Mouse (Mus musculus) forebrain, postnatal 0 days (tissue): ENCODE measurements around the gene Mier2. TPM values are rescaled to one million over a fixed set of nuclear protein-coding genes. Genes with fewer than 3 reads are reported as not detected.
A peak's percentile ranks its signal among the peaks of the same experiment; 100 is the strongest.

Experiments
- ATAC-seq: fragments of 200-750 bp; cut with Nextera tagmentation; 2 replicates; pipeline ENCODE4 v1.8.0; 2017; ENCODE audit warnings: mild to moderate bottlenecking, moderate library complexity
- DNase-seq: peaks from one replicate; pipeline ENCODE4 v3.0.0-alpha.2; 2015
- H3K27ac ChIP-seq: fragments of 300-500 bp; sonication (generic); 2 replicates; pipeline ENCODE4 v1.5.1; 2014; ENCODE audit warnings: low read depth, mild to moderate bottlenecking, antibody characterized with exemption, low read length, moderate library complexity, mixed read lengths
- H3K27me3 ChIP-seq: fragments of 300-500 bp; sonication (generic); 2 replicates; pipeline ENCODE4 v1.6.1; 2014; ENCODE audit warnings: mild to moderate bottlenecking, low read length, mixed read lengths; ENCODE audit not compliant: insufficient read depth
- H3K36me3 ChIP-seq: fragments of 300-500 bp; sonication (generic); 2 replicates; pipeline ENCODE4 v1.6.1; 2014; ENCODE audit warnings: mild to moderate bottlenecking, moderate library complexity; ENCODE audit not compliant: insufficient read depth
- H3K4me1 ChIP-seq: fragments of 300-500 bp; sonication (generic); 2 replicates; pipeline ENCODE4 v1.6.1; 2014; ENCODE audit warnings: antibody characterized with exemption; ENCODE audit not compliant: insufficient read depth
- H3K4me2 ChIP-seq: fragments of 300-500 bp; sonication (generic); 2 replicates; pipeline ENCODE4 v1.6.1; 2014; ENCODE audit warnings: low read depth, mild to moderate bottlenecking, moderate library complexity
- H3K4me3 ChIP-seq: fragments of 300-500 bp; sonication (generic); 2 replicates; pipeline ENCODE4 v1.5.1; 2014; ENCODE audit warnings: low read depth, low read length, mixed read lengths
- H3K9ac ChIP-seq: fragments of 300-500 bp; sonication (generic); 2 replicates; pipeline ENCODE4 v1.6.1; 2014; ENCODE audit warnings: mild to moderate bottlenecking
- H3K9me3 ChIP-seq: fragments of 300-500 bp; sonication (generic); 2 replicates; pipeline ENCODE4 v1.6.1; 2016; ENCODE audit warnings: low read length
- CTCF ChIP-seq: sonication (generic); IDR thresholded peaks from 2 replicates; pipeline ENCODE4 v1.5.1; 2016; ENCODE audit warnings: antibody characterized with exemption, control low read depth, low read depth
- WGBS: fragments of 180-500 bp; shearing (Covaris S2); extraction: QIAGEN DNeasy Blood & Tissue Kit; methylation state at CpG from one replicate; pipeline ENCODE4 v1.1.7; 2014; 5-methylcytosine and 5-hydroxymethylcytosine counted together
- polyA plus RNA-seq: library from polyadenylated mRNA; unstranded; fragments of >200 nt; fragmentation: Nextera tagmentation; extraction: Ambion mirVana; gene quantifications from 2 replicates; pipeline ENCODE4 v1.2.1, GENCODE M21; 2015
- total RNA-seq: library from RNA; depleted of rRNA; stranded (reverse); fragments of >200 nt; gene quantifications from 2 replicates; pipeline ENCODE4 v1.2.3, GENCODE M21; 2014; rRNA removed

The Mier2 gene
- 70.0 and 73.0 TPM in 2 replicates for total RNA-seq
- 37.5 and 38.6 TPM in 2 replicates for polyA plus RNA-seq

- H3K9ac ChIP-seq: peak within 1 kb of the TSS; percentile 84
- peaks cover 9% of the 10 kb centered on the region for H3K4me1 ChIP-seq
- DNase-seq: peak; percentile 87
- 0 out of 2 replicates have a peak within 1 kb of the TSS, but pooled peaks have one; percentile 45 for H3K27ac ChIP-seq
- no peak for TF ChIP-seq CTCF
- H3K4me2 ChIP-seq: peak within 1 kb of the TSS; percentile 86
- peaks cover 8% of the 10 kb centered on the region; the same call in 1 of the 2 replicates for H3K36me3 ChIP-seq
- peak within 1 kb of the TSS; percentile 93 for H3K4me3 ChIP-seq
- WGBS: under 1% methylated on average over 101 of the region's 108 CpGs
- no peaks in the 10 kb centered on the region for H3K9me3 ChIP-seq
- no peaks in the 10 kb centered on the region for H3K27me3 ChIP-seq
- ATAC-seq: peak; percentile 94
These were observed at the start of gene Mier2 for GRCm38 (mm10) chr10:79554330-79555237. TSS of gene Mier2 (minus strand) at chr10:79555199.

GRCm38 (mm10) chr10:79597936-79598230 is 42.9 kb upstream of the Mier2 start:
- no peak for DNase-seq
- WGBS: 76% methylated on average over 4 of the region's 4 CpGs
- TF ChIP-seq CTCF: no peak
- Histone ChIP-seq H3K9ac (no peak overlapping the region), H3K4me3 (no peak overlapping the region), H3K36me3 (no peaks in the 10 kb centered on the region), H3K27ac (no peak overlapping the region), H3K4me1 (peaks cover 3% of the 10 kb centered on the region; the same call in 1 of the 2 replicates), H3K4me2 (no peak overlapping the region), H3K27me3 (peaks cover 8% of the 10 kb centered on the region), H3K9me3 (no peaks in the 10 kb centered on the region)
- no peak for ATAC-seq

- 26% methylated on average over 13 of the region's 13 CpGs for WGBS
- Histone ChIP-seq H3K9me3 (no peaks in the 10 kb centered on the region), H3K9ac (no peak overlapping the region), H3K4me1 (peaks cover 3% of the 10 kb centered on the region; the same call in 1 of the 2 replicates), H3K36me3 (no peaks in the 10 kb centered on the region), H3K4me3 (no peak overlapping the region), H3K4me2 (no peak overlapping the region), H3K27ac (no peak overlapping the region), H3K27me3 (peaks cover 8% of the 10 kb centered on the region)
- DNase-seq (peak; percentile 69), ATAC-seq (peak; percentile 78)
- no peak for TF ChIP-seq CTCF
These were observed 42.3 kb upstream of the Mier2 start for GRCm38 (mm10) chr10:79597051-79597935.

GRCm38 (mm10) chr10:79595590-79595929 is 40.6 kb upstream of the Mier2 start:
- Histone ChIP-seq H3K4me3 (no peak overlapping the region), H3K36me3 (no peaks in the 10 kb centered on the region), H3K9me3 (no peaks in the 10 kb centered on the region), H3K4me1 (peaks cover 3% of the 10 kb centered on the region; the same call in 1 of the 2 replicates), H3K27ac (no peak overlapping the region), H3K27me3 (peaks cover 8% of the 10 kb centered on the region), H3K4me2 (no peak overlapping the region), H3K9ac (no peak overlapping the region)
- no peak for DNase-seq
- WGBS: 54% methylated on average over 8 of the region's 8 CpGs
- ATAC-seq: peak; percentile 14; the same call in 1 of the 2 replicates
- no peak for TF ChIP-seq CTCF

- 20% methylated on average over 17 of the region's 17 CpGs for WGBS
- peaks cover 8% of the 10 kb centered on the region for H3K27me3 ChIP-seq
- H3K9ac ChIP-seq: no peak overlapping the region
- H3K27ac ChIP-seq: no peak overlapping the region
- H3K4me2 ChIP-seq: no peak overlapping the region
- peaks cover 3% of the 10 kb centered on the region; the same call in 1 of the 2 replicates for H3K4me1 ChIP-seq
- DNase-seq (peak; percentile 88), ATAC-seq (peak; percentile 92)
- no peaks in the 10 kb centered on the region for H3K9me3 ChIP-seq
- H3K4me3 ChIP-seq: no peak overlapping the region
- H3K36me3 ChIP-seq: no peaks in the 10 kb centered on the region
- TF ChIP-seq CTCF: peak; percentile 95
These were observed 40.0 kb upstream of the Mier2 start for GRCm38 (mm10) chr10:79594872-79595589.

- 54% methylated on average over 6 of the region's 6 CpGs for WGBS
These were observed 39.1 kb upstream of the Mier2 start for GRCm38 (mm10) chr10:79594111-79594510.

More at GRCm38 (mm10) chr10:79594111-79594510, 39.1 kb upstream of the Mier2 start:
- no peaks in the 10 kb centered on the region for H3K9me3 ChIP-seq
- H3K4me2 ChIP-seq: no peak overlapping the region
- H3K4me1 ChIP-seq: peaks cover 3% of the 10 kb centered on the region; the same call in 1 of the 2 replicates
- DNase-seq (no peak), ATAC-seq (no peak)
- TF ChIP-seq CTCF: no peak
- no peak overlapping the region for H3K27ac ChIP-seq
- no peak overlapping the region for H3K4me3 ChIP-seq
- H3K27me3 ChIP-seq: peaks cover 8% of the 10 kb centered on the region
- H3K9ac ChIP-seq: no peak overlapping the region
- H3K36me3 ChIP-seq: no peaks in the 10 kb centered on the region
